In genomic region chr17:56890018-56890417, GRCm38 (mm10) we compare ENCODE assay signal across 33 mouse cellular contexts. TPM values are rescaled to one million over a fixed set of nuclear protein-coding genes. Genes with fewer than 3 reads are reported as not detected.
"Had no signal": no experiment of that assay in that cellular context is flagged by ENCODE, and none has a peak within 500 bp of the region (broad histone marks: within the 10 kb centered on the region; RNA-seq: fewer than 3 reads in every experiment).

No protein-coding gene starts in this region.

- ATAC-seq: intestine, embryonic 16.5 days; midbrain, embryonic 13.5 days; midbrain, embryonic 16.5 days had no signal

- H3K9ac ChIP-seq: liver, embryonic 15.5 days; midbrain, embryonic 13.5 days; neural tube, embryonic 13.5 days; stomach, embryonic 15.5 days had no signal

- H3K4me2 ChIP-seq: liver, embryonic 15.5 days; midbrain, embryonic 13.5 days; neural tube, embryonic 13.5 days; stomach, embryonic 15.5 days had no signal

- H3K9me3 ChIP-seq: liver, embryonic 15.5 days; neural tube, embryonic 13.5 days; stomach, embryonic 15.5 days had no signal

- H3K27me3 ChIP-seq: liver, embryonic 15.5 days; midbrain, embryonic 13.5 days; neural tube, embryonic 13.5 days; stomach, embryonic 15.5 days had no signal

- H3K4me1 ChIP-seq: liver, embryonic 15.5 days; midbrain, embryonic 10.5 days; midbrain, embryonic 13.5 days; neural tube, embryonic 13.5 days; stomach, embryonic 15.5 days had no signal

- H3K4me3 ChIP-seq: left cerebral cortex, adult 2 months; liver, embryonic 15.5 days; midbrain, embryonic 10.5 days; midbrain, embryonic 13.5 days; myocyte; neural tube, embryonic 13.5 days; stomach, embryonic 15.5 days had no signal

- H3K27ac ChIP-seq: left cerebral cortex, adult 2 months; liver, embryonic 15.5 days; midbrain, embryonic 10.5 days; midbrain, embryonic 13.5 days; neural tube, embryonic 13.5 days; stomach, embryonic 15.5 days had no signal

- DNase-seq: kidney, adult 18-20 months; kidney, adult 9 months; kidney, postnatal 14 days; layer of hippocampus, postnatal 36 days; lung, adult 2 months; lung, postnatal 14 days; lung, postnatal 4 days; retina, postnatal 1 day; right cerebral cortex, postnatal 25 days; spleen, adult 18-20 months; thymus, postnatal 25 days had no signal

RNA-seq across cellular contexts. Expression of gene 1700061G19Rik, which starts 14.7 kb away (rescaled TPM):
- total RNA-seq: left cerebral cortex, adult 2 months; monocyte, adult 5-6 weeks; neutrophil, adult 5-6 weeks had no signal

RNA-seq across cellular contexts. Expression of gene Acsbg2, which starts 15.8 kb away (rescaled TPM):
- total RNA-seq: layer of hippocampus, adult 8-10 months; layer of hippocampus, postnatal 10 days; layer of hippocampus, postnatal 36 days; left cerebral cortex, adult 2 months; left cerebral cortex, postnatal 10 days; left cerebral cortex, postnatal 36 days; megakaryocyte, adult 5-6 weeks; monocyte, adult 5-6 weeks; neutrophil, adult 5-6 weeks had no signal
- polyA plus RNA-seq: intestine, embryonic 16.5 days; kidney, embryonic 16.5 days; limb, embryonic 11.5 days; limb, embryonic 14.5 days; liver, embryonic 15.5 days; lung, adult 2 months; lung, embryonic 16.5 days; midbrain, embryonic 10.5 days; midbrain, embryonic 13.5 days; midbrain, embryonic 16.5 days; myocyte; neural tube, embryonic 13.5 days; stomach, embryonic 15.5 days; thymus, postnatal 0 days; urinary bladder, adult 2 months had no signal
